Mouse (Mus musculus): ENCODE measurements around the gene Foxn3. TPM values are rescaled to one million over a fixed set of nuclear protein-coding genes. Genes with fewer than 3 reads are reported as not detected.

The Foxn3 gene
- 100 to 1,000 TPM in 9 of 26 experiments, 10 to 100 TPM in 17; 18.9 to 130 (median 93.9) TPM for total RNA-seq (2018; cell fraction: chromatin; rRNA removed)
- total RNA-seq (2018; cell fraction: cytosol; rRNA removed) = 10 to 100 TPM; 22.9 to 38.6 (median 27.8) TPM
- total RNA-seq (2018; cell fraction: nucleus; rRNA removed) = 100 to 1,000 TPM in 6 of 26 experiments, 10 to 100 TPM in 20; 40.3 to 144 (median 75.1) TPM
- 12.3 to 15.5 TPM (median 14.6 TPM) in 3 replicates for polyA plus RNA-seq (2018)

GRCm38 (mm10) chr12:99563219-99564059, at the start of gene Foxn3:
Gene Foxn3 (minus strand): TSS chr12:99563582.
- Histone ChIP-seq H3K4me3 (ENCODE audit: inconsistent target) (peak within 1 kb of the TSS; percentile 82), H3K79me2 (ENCODE audit: inconsistent target) (peaks cover 26% of the 10 kb centered on the region), H3K36me3 (ENCODE audit: inconsistent target) (no peaks in the 10 kb centered on the region), H3K27ac (peak within 1 kb of the TSS; percentile 51)
- 1% methylated on average over 62 of the region's 66 CpGs for WGBS (ENCODE audit: missing documents)

- Histone ChIP-seq H3K27ac (no peak overlapping the region), H3K79me2 (ENCODE audit: inconsistent target) (no peaks in the 10 kb centered on the region), H3K36me3 (ENCODE audit: inconsistent target) (no peaks in the 10 kb centered on the region), H3K4me3 (ENCODE audit: inconsistent target) (no peak overlapping the region)
- 90% methylated on average over 9 of the region's 9 CpGs for WGBS (ENCODE audit: missing documents)
These were observed 48.9 kb upstream of the Foxn3 start for GRCm38 (mm10) chr12:99612181-99612871.

DNA sequence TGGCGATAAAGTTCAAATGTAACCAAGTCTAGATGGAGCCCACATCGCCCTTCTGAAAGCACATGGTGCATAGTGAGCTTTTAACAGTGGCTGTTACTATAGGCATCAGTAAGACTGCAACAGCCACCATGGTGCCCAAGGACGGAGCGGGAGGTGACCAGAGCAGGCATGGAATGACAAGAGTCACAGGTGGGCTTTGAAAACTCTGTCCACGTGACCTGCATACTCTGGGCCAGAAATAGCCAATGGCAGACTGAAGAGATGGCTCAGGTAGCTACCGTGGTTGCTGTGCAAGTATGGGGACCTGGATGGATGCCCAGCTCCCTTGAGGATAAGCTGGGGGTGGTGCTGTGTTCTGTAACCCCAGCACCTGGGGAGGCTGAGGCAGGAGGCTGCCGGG, 47.5 kb upstream of the Foxn3 start:
- 88% methylated on average over 7 of the region's 7 CpGs for WGBS (ENCODE audit: missing documents)
- Histone ChIP-seq H3K4me3 (ENCODE audit: inconsistent target) (no peak overlapping the region), H3K79me2 (ENCODE audit: inconsistent target) (no peaks in the 10 kb centered on the region), H3K36me3 (ENCODE audit: inconsistent target) (no peaks in the 10 kb centered on the region), H3K27ac (no peak overlapping the region)

- WGBS (ENCODE audit: missing documents) = 94% methylated on average over 16 of the region's 16 CpGs
- no peaks in the 10 kb centered on the region for H3K79me2 ChIP-seq (ENCODE audit: inconsistent target)
- H3K4me3 ChIP-seq (ENCODE audit: inconsistent target) = no peak overlapping the region
- no peak overlapping the region for H3K27ac ChIP-seq
- H3K36me3 ChIP-seq (ENCODE audit: inconsistent target) = no peaks in the 10 kb centered on the region
These were observed 46.9 kb upstream of the Foxn3 start for GRCm38 (mm10) chr12:99610069-99610815.

- Histone ChIP-seq H3K4me3 (ENCODE audit: inconsistent target) (no peak overlapping the region), H3K36me3 (ENCODE audit: inconsistent target) (no peaks in the 10 kb centered on the region), H3K79me2 (ENCODE audit: inconsistent target) (no peaks in the 10 kb centered on the region), H3K27ac (no peak overlapping the region)
- 95% methylated on average over 3 of the region's 5 CpGs for WGBS (ENCODE audit: missing documents)
These were observed 46.3 kb upstream of the Foxn3 start for GRCm38 (mm10) chr12:99609643-99610042.

DNA sequence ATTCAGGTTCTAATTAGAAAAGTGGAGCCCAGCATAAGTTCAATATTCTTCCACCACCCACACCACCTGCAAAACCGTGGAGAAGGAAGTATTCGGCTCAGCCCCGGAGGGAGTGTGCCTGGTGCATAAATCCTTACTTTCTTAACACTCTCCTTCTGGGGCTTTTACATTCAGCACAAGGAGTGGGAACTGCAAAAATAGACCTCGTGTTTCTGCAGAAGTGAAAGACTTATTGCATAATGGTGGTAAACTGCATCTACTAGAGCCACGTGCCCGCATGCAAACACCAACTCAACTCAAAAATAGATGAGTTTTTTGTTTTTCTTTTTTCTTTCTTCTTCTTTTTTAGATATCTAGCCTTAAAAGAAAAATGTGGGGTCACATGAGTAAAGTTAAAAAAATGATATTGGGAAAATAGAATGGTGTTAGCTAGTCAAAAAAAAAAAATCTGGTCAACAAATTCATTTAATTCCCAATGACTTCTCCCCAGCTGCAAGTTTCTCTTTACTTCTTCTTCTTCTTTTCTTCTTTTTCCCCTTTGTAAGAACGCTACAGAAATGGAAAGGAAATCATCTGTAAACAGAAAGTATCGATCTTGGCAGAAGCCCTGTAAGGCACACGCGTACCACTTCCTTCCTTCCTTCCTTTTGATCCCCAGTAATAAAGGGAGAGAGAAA, 45.0 kb upstream of the Foxn3 start:
- H3K36me3 ChIP-seq (ENCODE audit: inconsistent target) = no peaks in the 10 kb centered on the region
- H3K79me2 ChIP-seq (ENCODE audit: inconsistent target) = no peaks in the 10 kb centered on the region
- H3K27ac ChIP-seq = peak overlapping the region; percentile 45
- 7% methylated on average over 10 of the region's 10 CpGs for WGBS (ENCODE audit: missing documents)
- H3K4me3 ChIP-seq (ENCODE audit: inconsistent target) = no peak overlapping the region

GRCm38 (mm10) chr12:99603381-99603780, 40.0 kb upstream of the Foxn3 start:
- Histone ChIP-seq H3K79me2 (ENCODE audit: inconsistent target) (no peaks in the 10 kb centered on the region), H3K36me3 (ENCODE audit: inconsistent target) (no peaks in the 10 kb centered on the region), H3K4me3 (ENCODE audit: inconsistent target) (no peak overlapping the region), H3K27ac (no peak overlapping the region)
- WGBS (ENCODE audit: missing documents) = 97% methylated on average over 2 of the region's 2 CpGs

DNA sequence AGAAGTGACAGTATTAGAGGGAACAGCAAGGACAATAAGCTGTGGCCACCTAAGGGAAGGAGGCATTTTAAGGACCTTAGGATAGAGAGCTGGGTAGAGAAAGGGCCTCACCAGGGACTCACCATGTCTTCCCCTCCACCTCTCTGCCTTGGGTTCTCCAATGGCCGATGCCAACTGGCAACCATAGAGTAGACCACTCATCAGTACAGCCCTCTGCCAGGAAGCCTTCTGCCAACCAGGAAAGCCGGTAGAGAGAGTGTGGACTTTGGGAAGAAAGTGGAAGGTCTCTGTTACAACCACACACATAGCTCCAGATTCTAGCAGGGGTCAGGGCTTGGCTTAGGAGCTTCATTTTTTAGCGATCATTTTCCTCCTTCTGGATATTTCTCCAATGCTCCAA, 38.5 kb upstream of the Foxn3 start:
- Histone ChIP-seq H3K36me3 (ENCODE audit: inconsistent target) (no peaks in the 10 kb centered on the region), H3K27ac (no peak overlapping the region), H3K79me2 (ENCODE audit: inconsistent target) (no peaks in the 10 kb centered on the region), H3K4me3 (ENCODE audit: inconsistent target) (no peak overlapping the region)
- 94% methylated on average over 3 of the region's 3 CpGs for WGBS (ENCODE audit: missing documents)

DNA sequence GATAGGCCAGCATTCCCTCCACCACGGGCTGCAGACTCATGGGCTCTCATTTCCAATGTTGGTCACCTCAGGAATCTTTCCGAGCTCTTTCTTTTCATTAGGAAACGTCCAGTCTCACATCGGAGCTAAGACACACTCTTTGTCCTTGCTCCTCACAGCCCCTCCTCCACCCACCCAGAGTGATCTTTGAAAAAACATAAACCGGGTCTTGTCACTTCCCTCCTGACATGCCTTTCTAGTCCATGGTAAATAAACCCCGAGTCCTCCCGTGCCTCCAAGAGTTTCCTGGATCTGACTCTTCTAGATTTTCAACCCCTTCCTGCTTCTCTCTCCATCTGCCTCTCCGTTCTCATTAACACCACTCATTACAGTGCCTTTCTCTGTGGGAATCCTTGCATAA, 38.0 kb upstream of the Foxn3 start:
- no peak overlapping the region for H3K27ac ChIP-seq
- no peak overlapping the region for H3K4me3 ChIP-seq (ENCODE audit: inconsistent target)
- WGBS (ENCODE audit: missing documents) = 59% methylated on average over 8 of the region's 8 CpGs
- no peaks in the 10 kb centered on the region for H3K36me3 ChIP-seq (ENCODE audit: inconsistent target)
- no peaks in the 10 kb centered on the region for H3K79me2 ChIP-seq (ENCODE audit: inconsistent target)

GRCm38 (mm10) chr12:99599606-99600005, 36.2 kb upstream of the Foxn3 start:
- H3K36me3 ChIP-seq (ENCODE audit: inconsistent target) = no peaks in the 10 kb centered on the region
- H3K4me3 ChIP-seq (ENCODE audit: inconsistent target) = no peak overlapping the region
- no peaks in the 10 kb centered on the region for H3K79me2 ChIP-seq (ENCODE audit: inconsistent target)
- H3K27ac ChIP-seq = no peak overlapping the region
- WGBS (ENCODE audit: missing documents) = 98% methylated on average over 7 of the region's 7 CpGs

DNA sequence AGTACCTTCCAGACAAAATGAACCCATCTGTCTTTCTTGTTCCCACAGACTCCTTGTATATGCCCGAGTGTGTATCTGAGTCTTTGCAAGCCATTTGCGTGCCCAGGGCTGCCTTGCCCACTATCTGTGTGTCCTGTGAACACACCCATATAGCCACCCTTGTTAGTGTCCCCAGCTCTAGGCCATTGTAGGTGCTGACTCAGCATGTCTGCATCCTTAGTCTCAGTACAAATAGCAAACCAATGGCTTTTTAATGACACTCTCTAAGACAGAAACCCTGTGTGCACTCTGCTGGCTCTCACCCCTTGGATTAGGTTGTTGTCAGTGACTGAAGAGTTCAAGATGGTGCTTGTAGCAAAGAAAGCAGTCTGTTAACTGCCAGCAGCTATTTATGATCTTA, 33.0 kb upstream of the Foxn3 start:
- Histone ChIP-seq H3K27ac (no peak overlapping the region), H3K4me3 (ENCODE audit: inconsistent target) (no peak overlapping the region), H3K36me3 (ENCODE audit: inconsistent target) (no peaks in the 10 kb centered on the region), H3K79me2 (ENCODE audit: inconsistent target) (no peaks in the 10 kb centered on the region)
- WGBS (ENCODE audit: missing documents) = 100% methylated on average over 2 of the region's 2 CpGs

DNA sequence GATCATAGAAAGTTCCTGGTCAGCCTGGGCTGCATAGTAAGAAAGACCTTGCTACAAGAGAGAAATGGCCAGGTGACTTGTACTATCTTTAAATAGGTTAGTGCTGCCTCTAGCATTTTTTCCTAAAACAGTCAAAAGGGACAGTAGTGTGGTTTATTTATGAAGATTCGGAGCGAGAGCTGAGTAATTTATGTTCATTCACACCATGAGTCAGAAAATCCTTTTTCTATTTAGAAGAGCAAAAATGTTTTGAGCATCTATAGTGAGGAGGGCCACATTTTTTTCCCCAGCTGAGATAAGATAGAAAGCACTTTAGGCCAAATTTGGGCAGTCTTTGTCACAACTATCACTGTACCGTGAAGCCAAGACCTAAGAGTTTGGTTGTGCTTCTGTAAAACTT, 24.0 kb upstream of the Foxn3 start:
- WGBS (ENCODE audit: missing documents) = 85% methylated on average over 3 of the region's 3 CpGs
- no peak overlapping the region for H3K27ac ChIP-seq
- no peaks in the 10 kb centered on the region for H3K79me2 ChIP-seq (ENCODE audit: inconsistent target)

GRCm38 (mm10) chr12:99579989-99580388, 16.6 kb upstream of the Foxn3 start:
- WGBS (ENCODE audit: missing documents) = 85% methylated on average over 4 of the region's 4 CpGs
- no peaks in the 10 kb centered on the region for H3K79me2 ChIP-seq (ENCODE audit: inconsistent target)
- H3K4me3 ChIP-seq (ENCODE audit: inconsistent target) = no peak overlapping the region
- H3K36me3 ChIP-seq (ENCODE audit: inconsistent target) = no peaks in the 10 kb centered on the region
- H3K27ac ChIP-seq = no peak overlapping the region

More for the DNA sequence above, 24.0 kb upstream of the Foxn3 start:
- no peak overlapping the region for H3K4me3 ChIP-seq (ENCODE audit: inconsistent target)
- H3K36me3 ChIP-seq (ENCODE audit: inconsistent target) = no peaks in the 10 kb centered on the region

GRCm38 (mm10) chr12:99576682-99577081, 13.3 kb upstream of the Foxn3 start:
- H3K4me3 ChIP-seq (ENCODE audit: inconsistent target) = no peak overlapping the region
- H3K27ac ChIP-seq = no peak overlapping the region
- no peaks in the 10 kb centered on the region for H3K79me2 ChIP-seq (ENCODE audit: inconsistent target)
- 82% methylated on average over 6 of the region's 6 CpGs for WGBS (ENCODE audit: missing documents)
- H3K36me3 ChIP-seq (ENCODE audit: inconsistent target) = no peaks in the 10 kb centered on the region

Measured in macrophage (primary cell).